Mouse (Mus musculus): Measurements from ENCODE around the gene Sarm1. TPM values are rescaled to one million over a fixed set of nuclear protein-coding genes. Genes with fewer than 3 reads are reported as not detected.

Sarm1 gene
- polyA plus RNA-seq, 1 experiment, result 0.54 TPM

Other genes starting within 250 kb of the Sarm1 start
- 94.2 and 96.9 TPM in 2 replicates for gene 2610507B11Rik, start 236.0 kb downstream of the Sarm1 start, polyA plus RNA-seq (2012; rRNA removed)
- 0.28 and 0.55 TPM in 2 replicates for gene BC030499, start 206.9 kb downstream of the Sarm1 start, polyA plus RNA-seq (2012; rRNA removed)
- 1.4 and 1.7 TPM in 2 replicates for gene Spag5, start 196.2 kb downstream of the Sarm1 start, polyA plus RNA-seq (2012; rRNA removed)
- gene Aldoc, start 174.8 kb downstream of the Sarm1 start, polyA plus RNA-seq (2012; rRNA removed), result 3.3 and 4.1 TPM in 2 replicates
- 44.2 and 44.9 TPM in 2 replicates for gene Pigs, start 169.3 kb downstream of the Sarm1 start, polyA plus RNA-seq (2012; rRNA removed)
- 91.5 and 94.3 TPM in 2 replicates for gene Unc119, start 154.3 kb downstream of the Sarm1 start, polyA plus RNA-seq (2012; rRNA removed)
- 0.08 and 0.15 TPM in 2 replicates for gene Foxn1, start 111.2 kb downstream of the Sarm1 start, polyA plus RNA-seq (2012; rRNA removed)
- 0.04 and 0.07 TPM in 2 replicates for gene Slc13a2, start 75.5 kb downstream of the Sarm1 start, polyA plus RNA-seq (2012; rRNA removed)
- gene Slc46a1, start 32.1 kb downstream of the Sarm1 start, polyA plus RNA-seq (2012; rRNA removed), result 24.3 and 26.3 TPM in 2 replicates
- gene Vtn, start 1.3 kb upstream of the Sarm1 start, polyA plus RNA-seq (2012; rRNA removed), result 3.6 and 4.4 TPM in 2 replicates
- gene Sebox, start 5.7 kb upstream of the Sarm1 start, polyA plus RNA-seq (2012; rRNA removed), result not detected in 2 replicates
- gene Tmem199, start 14.4 kb upstream of the Sarm1 start, polyA plus RNA-seq (2012; rRNA removed), result 28.8 and 41.2 TPM in 2 replicates
- gene Poldip2, start 14.4 kb upstream of the Sarm1 start, polyA plus RNA-seq (2012; rRNA removed), result 52.5 and 54.7 TPM in 2 replicates
- gene Tnfaip1, start 38.6 kb upstream of the Sarm1 start, polyA plus RNA-seq (2012; rRNA removed), result 37.1 and 39.9 TPM in 2 replicates
- 87.2 and 93.1 TPM in 2 replicates for gene Ift20, start 38.6 kb upstream of the Sarm1 start, polyA plus RNA-seq (2012; rRNA removed)
- 8.7 and 10.7 TPM in 2 replicates for gene Tmem97, start 53.0 kb upstream of the Sarm1 start, polyA plus RNA-seq (2012; rRNA removed)
- gene Nlk, start 199.6 kb upstream of the Sarm1 start, polyA plus RNA-seq (2012; rRNA removed), result 18.7 and 21.0 TPM in 2 replicates